Mouse (Mus musculus) right cerebral cortex, postnatal 36 days (tissue): ENCODE measurements around the gene Sri.

Source experiments
- DNase-seq, 2 experiments: peaks; one replicate each; pipeline ENCODE4 v3.0.0; 2022; ENCODE audit warnings: low spot score in 2 of 2, mixed read lengths in 1 of 2

Sri gene

GRCm38 (mm10) chr5:8112246-8112645 lies 66.4 kb downstream of the Sri start:
- DNase-seq: no peak

- DNase-seq: no peak
Observed at GRCm38 (mm10) chr5:8116561-8117168, 70.8 kb downstream of the Sri start.
